Mouse (Mus musculus) limb, embryonic 10.5 days (tissue): ENCODE measurements around the gene Foxl1. TPM values are rescaled to one million over a fixed set of nuclear protein-coding genes. Genes with fewer than 3 reads are reported as not detected.

Experiments used
- DNase-seq: peaks from one replicate; pipeline ENCODE4 v3.0.0-alpha.2; 2017; ENCODE audit warnings: low spot score
- H3K27ac ChIP-seq: fragments of 300-500 bp; sonication (generic); 2 replicates; pipeline ENCODE4 v1.5.1; 2016; ENCODE audit warnings: mild to moderate bottlenecking
- H3K27me3 ChIP-seq: fragments of 300-500 bp; sonication (generic); 2 replicates; pipeline ENCODE4 v1.6.1; 2016; ENCODE audit warnings: low read depth, mild to moderate bottlenecking; ENCODE audit not compliant: poor library complexity, severe bottlenecking
- H3K36me3 ChIP-seq: fragments of 300-500 bp; sonication (generic); 2 replicates; pipeline ENCODE4 v1.6.1; 2016; ENCODE audit warnings: mild to moderate bottlenecking, moderate library complexity
- H3K4me1 ChIP-seq: fragments of 300-500 bp; sonication (generic); 2 replicates; pipeline ENCODE4 v1.6.1; 2016
- H3K4me3 ChIP-seq: fragments of 300-500 bp; sonication (generic); 2 replicates; pipeline ENCODE4 v1.5.1; 2016; ENCODE audit warnings: mild to moderate bottlenecking, moderate library complexity
- H3K9me3 ChIP-seq: fragments of 300-500 bp; sonication (generic); replicated peaks from 2 replicates; pipeline ENCODE4 v1.6.1; 2016; ENCODE audit warnings: mild to moderate bottlenecking
- WGBS: fragments of 180-500 bp; shearing (Covaris S2); methylation state at CpG from one replicate; pipeline ENCODE4 v1.1.7; 2016; 5-methylcytosine and 5-hydroxymethylcytosine counted together
- polyA plus RNA-seq: library from polyadenylated mRNA; unstranded; fragments of >200 nt; fragmentation: Nextera tagmentation; extraction: Ambion mirVana; gene quantifications from 2 replicates; pipeline ENCODE4 v1.2.1, GENCODE M21; 2016

Foxl1 gene
- polyA plus RNA-seq, 1 experiment from 2014 or later: 0.15 TPM

DNA sequence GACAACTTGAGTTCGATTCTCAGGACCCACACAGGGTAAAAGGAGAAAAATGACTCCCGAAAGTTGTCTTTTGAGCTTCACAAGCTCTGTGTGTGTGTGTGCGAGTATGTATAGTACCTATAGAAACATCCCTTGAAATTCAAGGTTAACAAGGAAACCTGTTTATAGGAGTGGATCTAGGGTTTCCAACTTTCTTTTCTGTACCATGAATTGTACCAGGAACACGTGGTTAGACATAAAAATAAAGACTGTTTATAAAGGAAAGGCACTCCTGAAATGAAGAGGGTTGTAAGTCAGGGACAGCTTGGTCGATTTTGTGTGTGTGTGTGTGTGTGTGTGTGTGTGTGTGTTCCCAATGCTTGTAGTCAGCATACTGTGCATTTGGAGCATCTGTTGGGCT, 19.1 kb upstream of the Foxl1 start:
- no peaks in the 10 kb centered on the region for H3K9me3 ChIP-seq
- H3K4me1 ChIP-seq: peaks cover 38% of the 10 kb centered on the region
- DNase-seq: no peak
- peaks cover 28% of the 10 kb centered on the region for H3K36me3 ChIP-seq
- 13% methylated on average over 5 of the region's 5 CpGs for WGBS
- peak overlapping the region; percentile 98 for H3K4me3 ChIP-seq
- H3K27ac ChIP-seq: peak overlapping the region; percentile 93
- H3K27me3 ChIP-seq: peaks cover 36% of the 10 kb centered on the region

DNA sequence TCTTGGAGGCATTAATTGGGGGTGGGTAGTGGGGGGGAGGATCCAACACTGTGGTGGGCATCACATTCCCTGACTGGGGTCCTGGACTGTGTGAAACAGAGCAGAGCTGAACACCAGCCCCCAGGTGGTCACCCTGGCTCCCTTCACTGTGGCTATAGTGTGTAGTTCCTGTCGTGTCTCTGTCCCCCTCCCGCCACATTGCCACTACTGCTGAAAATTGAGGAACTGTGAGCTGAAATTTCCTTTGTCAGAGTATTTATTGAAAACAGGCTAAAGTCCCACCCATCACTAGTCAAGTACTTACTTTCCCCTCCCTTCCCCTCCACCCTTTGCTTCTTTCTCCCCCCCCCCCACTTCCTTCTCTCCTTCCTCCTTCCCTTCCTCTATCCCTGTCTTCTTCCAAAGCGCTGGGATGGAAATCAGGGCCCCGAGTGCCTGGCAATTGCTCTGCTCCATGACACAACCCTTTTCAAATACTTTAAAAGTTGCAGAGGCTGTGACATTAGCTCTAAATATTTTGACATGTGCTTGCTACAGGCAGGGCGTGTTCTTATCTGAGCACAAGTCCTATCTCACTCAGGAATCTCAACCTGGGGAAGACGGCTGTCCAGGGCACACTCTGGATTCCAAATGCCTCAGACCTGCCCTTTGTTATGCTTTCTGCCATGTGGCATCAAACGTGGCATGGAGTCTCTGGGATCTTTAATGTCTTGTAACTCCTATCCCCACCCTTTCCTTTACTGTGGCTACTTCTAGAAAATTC, 16.4 kb upstream of the Foxl1 start:
- DNase-seq: no peak
- WGBS: 57% methylated on average over 7 of the region's 7 CpGs
- peaks cover 3% of the 10 kb centered on the region for H3K36me3 ChIP-seq
- H3K4me1 ChIP-seq: peaks cover 53% of the 10 kb centered on the region
- H3K9me3 ChIP-seq: no peaks in the 10 kb centered on the region
- no peak overlapping the region for H3K27ac ChIP-seq
- no peak overlapping the region for H3K4me3 ChIP-seq
- peaks cover 60% of the 10 kb centered on the region for H3K27me3 ChIP-seq

DNA sequence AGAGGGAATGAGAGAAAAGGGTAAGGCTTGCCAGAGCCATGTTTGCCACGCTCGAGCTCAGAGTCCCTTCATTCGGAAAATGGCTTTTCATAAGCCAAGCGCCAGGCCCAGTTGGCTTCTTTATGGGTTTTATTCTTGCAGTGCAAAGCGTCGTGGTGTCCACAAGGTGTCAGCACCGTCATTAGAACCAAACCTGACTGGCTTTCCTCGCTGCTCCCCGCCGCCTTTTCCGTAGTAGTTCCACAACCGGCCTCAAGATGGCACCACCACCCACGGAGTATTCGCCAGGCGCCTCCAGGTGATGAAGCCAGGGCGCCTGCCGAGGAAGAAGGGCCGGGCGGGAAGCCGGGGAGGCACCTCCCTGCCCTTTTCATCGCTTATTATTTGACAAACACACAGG, 14.5 kb upstream of the Foxl1 start:
- Histone ChIP-seq H3K4me1 (peaks cover 53% of the 10 kb centered on the region), H3K9me3 (no peaks in the 10 kb centered on the region), H3K27me3 (peaks cover 80% of the 10 kb centered on the region), H3K4me3 (peak overlapping the region; percentile 23; the same call in 1 of the 2 replicates), H3K27ac (no peak overlapping the region), H3K36me3 (no peaks in the 10 kb centered on the region)
- peak; percentile 99 for DNase-seq
- WGBS: 2% methylated on average over 21 of the region's 21 CpGs

- under 1% methylated on average over 25 of the region's 25 CpGs for WGBS
- peak overlapping the region; percentile 71 for H3K27ac ChIP-seq
- no peaks in the 10 kb centered on the region for H3K36me3 ChIP-seq
- H3K4me3 ChIP-seq: peak overlapping the region; percentile 29
- no peaks in the 10 kb centered on the region for H3K9me3 ChIP-seq
- DNase-seq: peak; percentile 66
- H3K27me3 ChIP-seq: peaks cover 95% of the 10 kb centered on the region
- peaks cover 52% of the 10 kb centered on the region for H3K4me1 ChIP-seq
These were observed 12.6 kb upstream of the Foxl1 start for GRCm38 (mm10) chr8:121115136-121115535.

DNA sequence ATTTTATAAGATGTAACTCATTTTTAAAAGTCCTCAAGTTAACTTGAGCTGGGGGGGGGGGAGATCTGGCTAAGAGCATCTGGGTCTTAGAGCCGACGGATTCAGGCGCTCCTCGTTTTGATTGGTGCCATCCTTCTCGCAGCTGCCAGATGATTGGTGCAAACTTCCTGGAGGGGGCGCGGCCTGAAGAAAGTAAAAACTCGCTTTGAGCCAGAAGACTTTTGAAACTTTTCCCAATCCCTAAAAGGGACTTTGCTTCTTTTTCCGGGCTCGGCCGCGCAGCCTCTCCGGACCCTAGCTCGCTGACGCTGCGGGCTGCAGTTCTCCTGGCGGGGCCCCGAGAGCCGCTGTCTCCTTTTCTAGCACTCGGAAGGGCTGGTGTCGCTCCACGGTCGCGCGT, 11.8 kb upstream of the Foxl1 start, which contains the start of gene Foxc2:
Foxc2 (plus strand) TSS at position 224 of the 400 bp plus-strand sequence.
- H3K27ac ChIP-seq: peak within 1 kb of the TSS; percentile 78
- H3K4me3 ChIP-seq: peak within 1 kb of the TSS; percentile 59
- peaks cover 97% of the 10 kb centered on the region for H3K27me3 ChIP-seq
- H3K9me3 ChIP-seq: no peaks in the 10 kb centered on the region
- peaks cover 60% of the 10 kb centered on the region for H3K4me1 ChIP-seq
- peak; percentile 86 for DNase-seq
- no peaks in the 10 kb centered on the region for H3K36me3 ChIP-seq
- WGBS: under 1% methylated on average over 25 of the region's 25 CpGs

- Histone ChIP-seq H3K4me3 (peak overlapping the region; percentile 59), H3K27me3 (peaks cover 97% of the 10 kb centered on the region), H3K4me1 (peaks cover 64% of the 10 kb centered on the region), H3K36me3 (no peaks in the 10 kb centered on the region), H3K27ac (peak overlapping the region; percentile 78), H3K9me3 (no peaks in the 10 kb centered on the region)
- under 1% methylated on average over 55 of the region's 55 CpGs for whole genome bisulfite sequencing
- peak; percentile 74 for DNase-seq
These were observed 11.1 kb upstream of the Foxl1 start for GRCm38 (mm10) chr8:121116591-121117185.

DNA sequence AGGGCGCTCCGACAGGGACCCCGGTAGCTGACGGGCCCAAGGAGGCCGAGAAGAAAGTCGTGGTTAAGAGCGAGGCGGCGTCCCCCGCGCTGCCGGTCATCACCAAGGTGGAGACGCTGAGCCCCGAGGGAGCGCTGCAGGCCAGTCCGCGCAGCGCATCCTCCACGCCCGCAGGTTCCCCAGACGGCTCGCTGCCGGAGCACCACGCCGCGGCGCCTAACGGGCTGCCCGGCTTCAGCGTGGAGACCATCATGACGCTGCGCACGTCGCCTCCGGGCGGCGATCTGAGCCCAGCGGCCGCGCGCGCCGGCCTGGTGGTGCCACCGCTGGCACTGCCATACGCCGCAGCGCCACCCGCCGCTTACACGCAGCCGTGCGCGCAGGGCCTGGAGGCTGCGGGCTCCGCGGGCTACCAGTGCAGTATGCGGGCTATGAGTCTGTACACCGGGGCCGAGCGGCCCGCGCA, 10.5 kb upstream of the Foxl1 start:
- Histone ChIP-seq H3K4me1 (peaks cover 64% of the 10 kb centered on the region), H3K9me3 (no peaks in the 10 kb centered on the region), H3K36me3 (no peaks in the 10 kb centered on the region), H3K27me3 (peaks cover 97% of the 10 kb centered on the region), H3K27ac (peak overlapping the region; percentile 78), H3K4me3 (peak overlapping the region; percentile 59)
- DNase-seq: peak; percentile 72
- WGBS: under 1% methylated on average over 62 of the region's 62 CpGs

DNA sequence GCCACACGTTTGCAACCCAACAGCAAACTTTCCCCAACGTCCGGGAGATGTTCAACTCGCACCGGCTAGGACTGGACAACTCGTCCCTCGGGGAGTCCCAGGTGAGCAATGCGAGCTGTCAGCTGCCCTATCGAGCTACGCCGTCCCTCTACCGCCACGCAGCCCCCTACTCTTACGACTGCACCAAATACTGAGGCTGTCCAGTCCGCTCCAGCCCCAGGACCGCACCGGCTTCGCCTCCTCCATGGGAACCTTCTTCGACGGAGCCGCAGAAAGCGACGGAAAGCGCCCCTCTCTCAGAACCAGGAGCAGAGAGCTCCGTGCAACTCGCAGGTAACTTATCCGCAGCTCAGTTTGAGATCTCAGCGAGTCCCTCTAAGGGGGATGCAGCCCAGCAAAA, 9.8 kb upstream of the Foxl1 start:
- under 1% methylated on average over 28 of the region's 28 CpGs for WGBS
- Histone ChIP-seq H3K4me3 (peak overlapping the region; percentile 59), H3K36me3 (no peaks in the 10 kb centered on the region), H3K9me3 (no peaks in the 10 kb centered on the region), H3K27ac (peak overlapping the region; percentile 78), H3K27me3 (peaks cover 97% of the 10 kb centered on the region), H3K4me1 (peaks cover 64% of the 10 kb centered on the region)
- DNase-seq: peak; percentile 67

- H3K27me3 ChIP-seq: peaks cover 98% of the 10 kb centered on the region
- peaks cover 56% of the 10 kb centered on the region for H3K4me1 ChIP-seq
- H3K9me3 ChIP-seq: no peaks in the 10 kb centered on the region
- peak; percentile 54 for DNase-seq
- H3K27ac ChIP-seq: no peak overlapping the region
- peak overlapping the region; percentile 59 for H3K4me3 ChIP-seq
- H3K36me3 ChIP-seq: no peaks in the 10 kb centered on the region
- 2% methylated on average over 18 of the region's 18 CpGs for WGBS
These were observed 8.9 kb upstream of the Foxl1 start for GRCm38 (mm10) chr8:121118634-121119420.

- peaks cover 98% of the 10 kb centered on the region for H3K27me3 ChIP-seq
- DNase-seq: peak; percentile 52
- H3K4me3 ChIP-seq: peak overlapping the region; percentile 59
- no peaks in the 10 kb centered on the region for H3K36me3 ChIP-seq
- WGBS: 7% methylated on average over 12 of the region's 12 CpGs
- H3K4me1 ChIP-seq: peaks cover 53% of the 10 kb centered on the region
- H3K9me3 ChIP-seq: no peaks in the 10 kb centered on the region
- no peak overlapping the region for H3K27ac ChIP-seq
These were observed 7.9 kb upstream of the Foxl1 start for GRCm38 (mm10) chr8:121119635-121120455.

DNA sequence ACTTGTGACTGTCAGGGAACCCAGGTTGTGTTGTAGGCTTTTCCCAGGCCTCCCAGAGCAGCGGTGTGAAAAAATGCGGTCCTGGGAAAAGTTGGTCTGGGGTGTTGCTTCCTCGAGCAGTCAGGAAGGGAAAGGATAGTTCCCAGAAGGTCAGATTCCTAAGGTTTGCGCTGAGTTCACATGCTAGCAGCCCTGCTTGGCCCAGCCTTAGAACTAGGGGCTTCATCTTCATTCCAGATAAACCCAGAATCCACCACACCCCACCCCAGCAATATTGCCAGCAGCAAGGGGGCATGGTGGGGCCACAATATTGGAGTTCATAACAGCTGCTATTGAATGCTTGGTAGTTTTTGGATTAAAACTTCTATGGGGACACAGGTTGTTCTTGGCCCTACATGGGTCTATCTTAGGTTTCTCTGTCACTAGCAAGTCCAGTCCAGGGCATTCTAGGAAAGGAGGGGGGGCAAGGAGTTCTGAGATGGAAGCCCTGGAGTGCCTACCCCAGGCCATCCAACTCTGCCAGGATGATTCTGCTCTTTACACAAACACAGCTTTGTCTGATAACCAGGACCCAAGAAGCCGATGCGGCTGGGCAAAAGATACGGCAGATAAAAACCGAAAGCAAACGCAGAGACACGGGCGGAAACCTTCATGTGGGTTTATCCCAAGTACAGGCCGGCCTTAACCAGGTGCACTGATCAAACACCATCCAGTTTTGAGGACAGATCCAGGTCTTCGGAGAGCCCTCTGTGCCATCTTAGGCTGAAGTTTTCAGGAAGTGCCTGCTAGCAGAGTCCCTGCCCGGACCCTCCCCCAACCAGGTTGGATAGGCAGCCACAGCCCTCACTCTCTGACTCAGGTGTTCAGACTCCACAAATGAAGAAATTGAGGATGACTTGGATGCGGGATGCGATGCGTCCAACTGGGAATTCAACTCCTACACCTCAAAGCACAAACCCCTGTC, 7.0 kb upstream of the Foxl1 start:
- WGBS: 15% methylated on average over 17 of the region's 17 CpGs
- peaks cover 56% of the 10 kb centered on the region for H3K4me1 ChIP-seq
- H3K27me3 ChIP-seq: peaks cover 98% of the 10 kb centered on the region
- peak overlapping the region; percentile 59 for H3K4me3 ChIP-seq
- no peaks in the 10 kb centered on the region for H3K36me3 ChIP-seq
- no peaks in the 10 kb centered on the region for H3K9me3 ChIP-seq
- DNase-seq: peak; percentile 46
- H3K27ac ChIP-seq: no peak overlapping the region
